Mouse (Mus musculus): Measurements from ENCODE around the gene Sptbn4.

- TF ChIP-seq CTCF (IDR thresholded peaks at IDR 0.05; ENCODE audit: borderline replicate concordance, insufficient read depth, low read depth, low read length) (no peak), POLR2A (IDR thresholded peaks at IDR 0.05; ENCODE audit: borderline replicate concordance, insufficient read depth, low read length) (no peak)
These were observed 86.7 kb downstream of the Sptbn4 start for GRCm38 (mm10) chr7:27360749-27361148.
